Mouse (Mus musculus): ENCODE data around the gene Prkcg. TPM values are rescaled to one million over a fixed set of nuclear protein-coding genes. Genes with fewer than 3 reads are reported as not detected.

Gene Prkcg
- polyA plus RNA-seq, 2 experiments, result 0.06 TPM; not detected in 1

DNA sequence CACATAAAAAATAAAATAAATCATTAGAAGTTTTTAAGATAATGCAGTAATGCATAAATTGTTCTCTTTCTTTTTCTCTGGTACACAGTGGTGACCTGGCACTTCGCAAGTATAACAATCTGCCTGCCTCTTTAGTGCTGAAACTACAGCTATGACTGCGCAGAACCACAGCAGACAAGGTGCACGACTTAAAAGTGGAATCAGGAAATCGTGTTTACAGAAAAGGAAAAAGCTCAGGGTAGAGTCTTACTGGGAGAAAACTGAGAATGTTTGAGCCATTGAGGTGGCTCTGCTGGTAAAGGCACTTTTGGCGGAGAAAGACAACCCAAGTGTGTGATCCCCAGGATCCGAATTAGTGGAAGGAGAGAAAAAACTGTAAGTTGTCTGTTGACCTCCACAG is 7.2 kb upstream of the Prkcg start:
- Histone ChIP-seq H3K4me3 (ENCODE audit: insufficient read depth in 1 of 2, low read depth in 2 of 2, low read length in 2 of 2) (no peak overlapping the region), H3K4me2 (ENCODE audit: low read depth) (no peak overlapping the region), H3K27ac (no peak overlapping the region), H3K9me3 (ENCODE audit: control insufficient read depth, low read length) (no peaks in the 10 kb centered on the region), H3K4me1 (replicated peaks; ENCODE audit: control insufficient read depth in 2 of 2, insufficient read depth in 2 of 2, low read length in 1 of 2) (no peaks in the 10 kb centered on the region; a peak in 1 of 4 replicates), H3K9ac (replicated peaks) (no peak overlapping the region), H3K36me3 (replicated peaks; ENCODE audit: control insufficient read depth, insufficient read depth, low read depth) (no peaks in the 10 kb centered on the region), H3K27me3 (ENCODE audit: control insufficient read depth, insufficient read depth, low read length) (no peaks in the 10 kb centered on the region)
- TF ChIP-seq EP300 (IDR thresholded peaks at IDR 0.05; ENCODE audit: low read depth) (no peak), CTCF (IDR thresholded peaks at IDR 0.05; ENCODE audit: low read depth) (no peak)
- ATAC-seq (ENCODE audit: insufficient read depth) (no peak), DNase-seq (ENCODE audit: low read depth in 3 of 3, low spot score in 3 of 3) (no peak)
- 58% methylated on average over 6 of the region's 6 CpGs for WGBS (ENCODE audit: insufficient replicate concordance)

DNA sequence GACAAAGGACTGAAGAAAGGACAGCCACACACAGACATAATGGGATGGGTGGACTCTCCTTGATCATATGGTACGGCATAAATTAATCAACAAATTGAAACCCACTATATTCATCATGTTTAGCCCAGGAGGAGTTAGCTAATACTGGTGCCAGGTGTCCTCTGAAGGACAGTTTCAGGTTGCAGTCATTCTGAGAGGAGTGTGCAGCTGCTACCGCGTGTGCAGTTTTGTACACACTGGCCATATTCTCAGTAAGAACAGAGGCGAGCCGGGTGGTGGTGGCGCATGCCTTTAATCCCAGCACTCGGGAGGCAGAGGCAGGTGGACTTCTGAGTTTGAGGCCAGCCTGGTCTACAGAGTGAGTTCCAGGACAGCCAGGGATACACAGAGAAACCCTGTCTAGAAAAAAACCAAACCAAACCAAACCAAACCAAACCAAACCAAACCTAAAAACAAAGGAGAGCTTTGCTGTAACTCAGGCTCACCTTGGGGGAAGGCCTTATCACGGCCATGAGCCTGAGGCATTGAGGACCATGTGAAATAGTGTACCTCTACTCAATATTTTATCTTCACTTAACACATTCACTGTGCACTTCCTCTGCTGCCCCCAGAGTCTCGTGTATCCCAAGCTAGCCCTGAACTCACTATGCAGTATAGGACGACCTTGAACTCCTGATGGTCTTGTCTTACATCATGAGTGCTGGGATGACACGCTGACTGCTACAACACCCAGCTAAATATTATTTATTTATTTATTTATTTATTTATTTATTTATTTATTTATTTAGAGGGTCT is 5.7 kb upstream of the Prkcg start:
- no peak overlapping the region for H3K4me3 ChIP-seq (ENCODE audit: insufficient read depth in 1 of 2, low read depth in 2 of 2, low read length in 2 of 2)
- H3K27ac ChIP-seq, result no peak overlapping the region
- DNase-seq (ENCODE audit: low read depth in 3 of 3, low spot score in 3 of 3), result no peak
- no peak overlapping the region for H3K4me2 ChIP-seq (ENCODE audit: low read depth)
- no peaks in the 10 kb centered on the region for H3K9me3 ChIP-seq (ENCODE audit: control insufficient read depth, low read length)
- ATAC-seq (ENCODE audit: insufficient read depth), result no peak
- 48% methylated on average over 11 of the region's 11 CpGs for WGBS (ENCODE audit: insufficient replicate concordance)
- TF ChIP-seq CTCF (IDR thresholded peaks at IDR 0.05; ENCODE audit: low read depth), result no peak
- TF ChIP-seq EP300 (IDR thresholded peaks at IDR 0.05; ENCODE audit: low read depth), result no peak
- H3K27me3 ChIP-seq (ENCODE audit: control insufficient read depth, insufficient read depth, low read length), result no peaks in the 10 kb centered on the region
- H3K4me1 ChIP-seq (replicated peaks; ENCODE audit: control insufficient read depth in 2 of 2, insufficient read depth in 2 of 2, low read length in 1 of 2), result peaks cover 0 to 6% of the 10 kb centered on the region in 2 experiments; a peak in 3 of 4 replicates
- H3K9ac ChIP-seq (replicated peaks), result no peak overlapping the region
- no peaks in the 10 kb centered on the region for H3K36me3 ChIP-seq (replicated peaks; ENCODE audit: control insufficient read depth, insufficient read depth, low read depth)

DNA sequence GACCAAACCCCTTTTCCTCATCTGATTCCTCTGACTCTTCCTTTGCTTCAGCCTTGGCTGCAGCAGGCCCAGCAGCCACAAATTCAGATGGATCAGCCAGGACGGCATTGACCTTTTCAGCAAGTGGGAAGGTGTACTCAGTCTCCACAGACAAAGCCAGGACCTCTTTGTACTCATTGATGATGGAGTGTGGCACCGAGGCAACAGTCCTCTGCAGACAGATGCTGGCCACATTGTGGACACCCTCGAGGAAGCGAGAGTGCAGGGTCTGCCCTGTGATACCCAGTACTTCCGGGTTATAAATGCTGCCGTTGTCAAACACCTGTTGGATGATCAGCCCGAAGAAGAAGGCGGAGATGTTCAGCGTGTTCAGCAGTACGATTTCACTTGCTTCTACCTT is 4.4 kb upstream of the Prkcg start:
- no peak overlapping the region for H3K27ac ChIP-seq
- WGBS (ENCODE audit: insufficient replicate concordance), result 66% methylated on average over 10 of the region's 10 CpGs
- DNase-seq (ENCODE audit: low read depth in 3 of 3, low spot score in 3 of 3) (no peak), ATAC-seq (ENCODE audit: insufficient read depth) (no peak)
- H3K27me3 ChIP-seq (ENCODE audit: control insufficient read depth, insufficient read depth, low read length), result no peaks in the 10 kb centered on the region
- no peaks in the 10 kb centered on the region for H3K9me3 ChIP-seq (ENCODE audit: control insufficient read depth, low read length)
- no peaks in the 10 kb centered on the region for H3K36me3 ChIP-seq (replicated peaks; ENCODE audit: control insufficient read depth, insufficient read depth, low read depth)
- TF ChIP-seq CTCF (IDR thresholded peaks at IDR 0.05; ENCODE audit: low read depth), result no peak
- no peak for TF ChIP-seq EP300 (IDR thresholded peaks at IDR 0.05; ENCODE audit: low read depth)
- H3K4me2 ChIP-seq (ENCODE audit: low read depth), result no peak overlapping the region
- no peak overlapping the region for H3K9ac ChIP-seq (replicated peaks)
- H3K4me3 ChIP-seq (ENCODE audit: insufficient read depth in 1 of 2, low read depth in 2 of 2, low read length in 2 of 2), result no peak overlapping the region
- peaks cover 2 to 11% of the 10 kb centered on the region in 2 experiments; a peak in 3 of 4 replicates for H3K4me1 ChIP-seq (replicated peaks; ENCODE audit: control insufficient read depth in 2 of 2, insufficient read depth in 2 of 2, low read length in 1 of 2)

DNA sequence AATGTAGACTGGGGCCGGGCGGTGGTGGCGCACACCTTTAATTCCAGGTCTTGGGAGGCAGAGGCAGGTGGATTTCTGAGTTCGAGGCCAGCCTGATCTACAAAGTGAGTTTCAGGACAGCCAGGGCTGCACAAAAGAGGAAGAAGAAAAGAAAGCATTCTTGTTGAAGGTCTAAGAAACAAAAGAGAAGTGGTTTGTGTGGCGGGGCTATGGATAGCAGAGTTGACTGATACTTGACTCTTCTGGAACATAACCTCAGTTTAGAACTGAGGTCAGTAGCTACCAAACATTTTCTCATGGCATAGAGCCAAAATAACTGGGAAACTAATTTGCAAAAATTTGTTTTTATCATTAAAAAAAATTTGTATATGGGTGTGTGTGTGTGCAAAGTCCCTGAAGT is 2.9 kb upstream of the Prkcg start:
- Histone ChIP-seq H3K4me1 (replicated peaks; ENCODE audit: control insufficient read depth in 2 of 2, insufficient read depth in 2 of 2, low read length in 1 of 2) (peaks cover 3 to 20% of the 10 kb centered on the region in 2 experiments; a peak in 3 of 4 replicates), H3K27me3 (ENCODE audit: control insufficient read depth, insufficient read depth, low read length) (no peaks in the 10 kb centered on the region), H3K27ac (no peak overlapping the region), H3K9ac (replicated peaks) (no peak overlapping the region), H3K4me3 (ENCODE audit: insufficient read depth in 1 of 2, low read depth in 2 of 2, low read length in 2 of 2) (no peak overlapping the region), H3K36me3 (replicated peaks; ENCODE audit: control insufficient read depth, insufficient read depth, low read depth) (no peaks in the 10 kb centered on the region), H3K4me2 (ENCODE audit: low read depth) (no peak overlapping the region), H3K9me3 (ENCODE audit: control insufficient read depth, low read length) (no peaks in the 10 kb centered on the region)
- TF ChIP-seq EP300 (IDR thresholded peaks at IDR 0.05; ENCODE audit: low read depth) (no peak), CTCF (IDR thresholded peaks at IDR 0.05; ENCODE audit: low read depth) (no peak)
- DNase-seq (ENCODE audit: low read depth in 3 of 3, low spot score in 3 of 3) (no peak), ATAC-seq (ENCODE audit: insufficient read depth) (no peak)
- 57% methylated on average over 5 of the region's 5 CpGs for WGBS (ENCODE audit: insufficient replicate concordance)

DNA sequence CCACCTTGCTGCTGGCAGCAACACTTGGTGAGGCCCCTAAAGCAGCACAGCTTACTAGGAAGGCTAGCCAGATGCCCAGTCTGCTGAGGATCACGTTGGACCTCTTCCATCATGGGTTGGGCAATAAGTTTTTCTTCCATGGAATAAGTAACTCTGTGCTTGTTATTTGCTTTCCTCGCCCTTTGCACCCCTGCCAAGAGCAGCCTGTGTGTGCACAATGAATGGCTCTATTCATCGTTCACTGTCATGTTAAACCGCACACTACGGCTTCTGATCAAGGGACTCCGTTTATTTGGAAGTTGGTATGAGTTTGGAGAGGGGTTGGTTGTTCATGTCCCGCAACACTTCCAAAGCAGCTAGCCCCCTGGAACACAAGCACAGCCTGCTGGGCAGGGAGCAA is 1.8 kb upstream of the Prkcg start:
- DNase-seq (ENCODE audit: low read depth in 3 of 3, low spot score in 3 of 3), result no peak
- no peak overlapping the region for H3K9ac ChIP-seq (replicated peaks)
- no peak overlapping the region for H3K4me3 ChIP-seq (ENCODE audit: insufficient read depth in 1 of 2, low read depth in 2 of 2, low read length in 2 of 2)
- peaks cover 3 to 20% of the 10 kb centered on the region in 2 experiments; a peak in 2 of 4 replicates for H3K4me1 ChIP-seq (replicated peaks; ENCODE audit: control insufficient read depth in 2 of 2, insufficient read depth in 2 of 2, low read length in 1 of 2)
- no peaks in the 10 kb centered on the region for H3K9me3 ChIP-seq (ENCODE audit: control insufficient read depth, low read length)
- ATAC-seq (ENCODE audit: insufficient read depth), result no peak
- no peak for TF ChIP-seq CTCF (IDR thresholded peaks at IDR 0.05; ENCODE audit: low read depth)
- TF ChIP-seq EP300 (IDR thresholded peaks at IDR 0.05; ENCODE audit: low read depth), result no peak
- 67% methylated on average over 7 of the region's 7 CpGs for WGBS (ENCODE audit: insufficient replicate concordance)
- H3K27ac ChIP-seq, result no peak overlapping the region
- H3K36me3 ChIP-seq (replicated peaks; ENCODE audit: control insufficient read depth, insufficient read depth, low read depth), result no peaks in the 10 kb centered on the region
- no peaks in the 10 kb centered on the region for H3K27me3 ChIP-seq (ENCODE audit: control insufficient read depth, insufficient read depth, low read length)
- H3K4me2 ChIP-seq (ENCODE audit: low read depth), result no peak overlapping the region
